Mouse (Mus musculus): ENCODE data around the gene Slc5a10. TPM values are rescaled to one million over a fixed set of nuclear protein-coding genes. Genes with fewer than 3 reads are reported as not detected.

Slc5a10 gene
- polyA plus RNA-seq, 1 experiment from 2014 or later = 0.13 TPM

DNA sequence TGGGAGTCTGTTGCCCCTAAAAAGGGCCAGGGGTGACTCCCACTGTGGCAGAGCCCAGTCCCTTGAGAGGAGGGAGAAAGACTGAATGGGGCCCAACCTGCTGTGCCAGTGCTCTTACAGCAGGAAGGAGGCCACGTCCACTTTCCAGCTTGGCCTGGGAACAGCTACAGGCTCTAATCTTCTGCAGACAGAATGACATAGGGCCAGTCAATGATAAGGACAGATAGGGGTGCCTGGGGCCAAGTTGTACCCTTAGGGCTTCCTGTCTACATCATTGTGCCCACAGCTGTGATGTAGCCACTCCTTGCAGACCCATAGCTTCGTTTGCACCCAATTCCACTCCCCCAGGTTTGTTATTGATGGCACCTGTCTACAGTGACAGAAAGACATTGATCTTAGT is 34.5 kb downstream of the Slc5a10 start:
- peaks cover 4% of the 10 kb centered on the region; the same call in 1 of the 2 replicates for H3K36me3 ChIP-seq (ENCODE audit: control insufficient read depth, insufficient read depth)
- H3K9ac ChIP-seq (ENCODE audit: low read depth, low read length) = peak overlapping the region; percentile 69
- peak overlapping the region; percentile 81 for H3K4me2 ChIP-seq (replicated peaks; ENCODE audit: low read depth)
- TF ChIP-seq CTCF (IDR thresholded peaks at IDR 0.05; ENCODE audit: low read depth) = no peak
- no peaks in the 10 kb centered on the region for H3K9me3 ChIP-seq (ENCODE audit: control insufficient read depth)
- H3K4me3 ChIP-seq (ENCODE audit: low read depth, low read length) = peak overlapping the region; percentile 52
- H3K4me1 ChIP-seq (replicated peaks; ENCODE audit: control insufficient read depth, insufficient read depth, low read length) = peaks cover 8% of the 10 kb centered on the region; the same call in 1 of the 2 replicates
- 33% methylated on average over 2 of the region's 2 CpGs for WGBS
- no peaks in the 10 kb centered on the region for H3K27me3 ChIP-seq (replicated peaks; ENCODE audit: control insufficient read depth, insufficient read depth, low read length)
- H3K27ac ChIP-seq (ENCODE audit: low read depth, low read length) = peak overlapping the region; percentile 95
- peak; percentile 35 for ATAC-seq

GRCm38 (mm10) chr11:61685119-61685725 is 35.4 kb downstream of the Slc5a10 start:
- Histone ChIP-seq H3K4me1 (replicated peaks; ENCODE audit: control insufficient read depth, insufficient read depth, low read length) (peaks cover 8% of the 10 kb centered on the region; the same call in 1 of the 2 replicates), H3K27ac (ENCODE audit: low read depth, low read length) (peak overlapping the region; percentile 95), H3K4me2 (replicated peaks; ENCODE audit: low read depth) (peak overlapping the region; percentile 81), H3K4me3 (ENCODE audit: low read depth, low read length) (peak overlapping the region; percentile 52), H3K36me3 (ENCODE audit: control insufficient read depth, insufficient read depth) (peaks cover 4% of the 10 kb centered on the region; the same call in 1 of the 2 replicates), H3K9me3 (ENCODE audit: control insufficient read depth) (no peaks in the 10 kb centered on the region), H3K9ac (ENCODE audit: low read depth, low read length) (peak overlapping the region; percentile 69), H3K27me3 (replicated peaks; ENCODE audit: control insufficient read depth, insufficient read depth, low read length) (no peaks in the 10 kb centered on the region)
- ATAC-seq = no peak
- WGBS = 51% methylated on average over 8 of the region's 8 CpGs
- no peak for TF ChIP-seq CTCF (IDR thresholded peaks at IDR 0.05; ENCODE audit: low read depth)

- WGBS = 1% methylated on average over 75 of the region's 76 CpGs
- Histone ChIP-seq H3K4me3 (ENCODE audit: low read depth, low read length) (peak within 1 kb of the TSS; percentile 52), H3K9me3 (ENCODE audit: control insufficient read depth) (no peaks in the 10 kb centered on the region), H3K36me3 (ENCODE audit: control insufficient read depth, insufficient read depth) (peaks cover 4% of the 10 kb centered on the region; the same call in 1 of the 2 replicates), H3K27me3 (replicated peaks; ENCODE audit: control insufficient read depth, insufficient read depth, low read length) (no peaks in the 10 kb centered on the region), H3K4me2 (replicated peaks; ENCODE audit: low read depth) (peak within 1 kb of the TSS; percentile 81), H3K4me1 (replicated peaks; ENCODE audit: control insufficient read depth, insufficient read depth, low read length) (peaks cover 8% of the 10 kb centered on the region; the same call in 1 of the 2 replicates), H3K9ac (ENCODE audit: low read depth, low read length) (peak within 1 kb of the TSS; percentile 69), H3K27ac (ENCODE audit: low read depth, low read length) (peak within 1 kb of the TSS; percentile 95)
- no peak for TF ChIP-seq CTCF (IDR thresholded peaks at IDR 0.05; ENCODE audit: low read depth)
- peak; percentile 84 for ATAC-seq
These were observed 36.5 kb downstream of the Slc5a10 start, which contains the start of gene Fam83g for GRCm38 (mm10) chr11:61683907-61684731. Fam83g (plus strand) TSS chr11:61684091.

GRCm38 (mm10) chr11:61679091-61679866 is 41.3 kb downstream of the Slc5a10 start:
- no peak for ATAC-seq
- H3K4me1 ChIP-seq (replicated peaks; ENCODE audit: control insufficient read depth, insufficient read depth, low read length) = peaks cover 26% of the 10 kb centered on the region; the same call in 1 of the 2 replicates
- no peak overlapping the region for H3K9ac ChIP-seq (ENCODE audit: low read depth, low read length)
- H3K4me2 ChIP-seq (replicated peaks; ENCODE audit: low read depth) = no peak overlapping the region
- H3K36me3 ChIP-seq (ENCODE audit: control insufficient read depth, insufficient read depth) = no peaks in the 10 kb centered on the region
- H3K4me3 ChIP-seq (ENCODE audit: low read depth, low read length) = no peak overlapping the region
- no peaks in the 10 kb centered on the region for H3K9me3 ChIP-seq (ENCODE audit: control insufficient read depth)
- H3K27ac ChIP-seq (ENCODE audit: low read depth, low read length) = no peak overlapping the region
- no peak for TF ChIP-seq CTCF (IDR thresholded peaks at IDR 0.05; ENCODE audit: low read depth)
- WGBS = 48% methylated on average over 4 of the region's 4 CpGs
- H3K27me3 ChIP-seq (replicated peaks; ENCODE audit: control insufficient read depth, insufficient read depth, low read length) = no peaks in the 10 kb centered on the region

GRCm38 (mm10) chr11:61677709-61678108 is 42.9 kb downstream of the Slc5a10 start:
- no peak overlapping the region for H3K4me2 ChIP-seq (replicated peaks; ENCODE audit: low read depth)
- H3K27ac ChIP-seq (ENCODE audit: low read depth, low read length) = no peak overlapping the region
- no peaks in the 10 kb centered on the region for H3K9me3 ChIP-seq (ENCODE audit: control insufficient read depth)
- H3K4me1 ChIP-seq (replicated peaks; ENCODE audit: control insufficient read depth, insufficient read depth, low read length) = 0 out of 2 replicates have a peak, but pooled peaks cover 19% of the 10 kb centered on the region
- H3K36me3 ChIP-seq (ENCODE audit: control insufficient read depth, insufficient read depth) = no peaks in the 10 kb centered on the region
- H3K4me3 ChIP-seq (ENCODE audit: low read depth, low read length) = no peak overlapping the region
- no peaks in the 10 kb centered on the region for H3K27me3 ChIP-seq (replicated peaks; ENCODE audit: control insufficient read depth, insufficient read depth, low read length)
- TF ChIP-seq CTCF (IDR thresholded peaks at IDR 0.05; ENCODE audit: low read depth) = no peak
- ATAC-seq = no peak
- 93% methylated on average over 4 of the region's 4 CpGs for WGBS
- H3K9ac ChIP-seq (ENCODE audit: low read depth, low read length) = no peak overlapping the region
